In the genomic region with DNA sequence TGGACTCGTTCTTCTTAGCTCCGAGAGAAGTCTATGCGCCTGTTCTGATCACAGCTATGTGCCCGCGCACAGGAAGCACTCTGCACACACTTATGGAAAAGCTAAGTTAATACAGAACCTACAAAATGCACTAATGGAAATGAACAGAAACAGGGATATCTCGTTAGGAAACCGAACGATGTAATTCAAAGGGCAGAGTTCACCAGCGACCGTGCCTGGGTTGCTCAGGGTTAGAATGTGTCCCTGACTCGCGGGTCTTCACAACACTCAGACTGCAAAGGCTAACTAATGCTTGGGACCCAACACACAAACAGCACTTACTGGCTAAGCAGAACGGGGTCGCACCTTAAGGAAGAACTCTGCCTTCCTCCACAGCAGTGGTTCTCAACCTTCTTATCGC, we compare ENCODE assay signal across 8 mouse cellular contexts. TPM values are rescaled to one million over a fixed set of nuclear protein-coding genes. Genes with fewer than 3 reads are reported as not detected.
DNase-seq lines count a peak whose midpoint lies in the region; ATAC-seq and TF ChIP-seq lines count a peak whose summit lies in the region.

No protein-coding gene starts in this region.

- H3K27ac ChIP-seq in embryonic facial prominence, embryonic 13.5 days: no peak overlapping the region
- H3K27ac ChIP-seq in liver, embryonic 14.5 days: peak overlapping the region; percentile 55
- no peak overlapping the region for H3K27ac ChIP-seq in stomach, embryonic 15.5 days

- WGBS in embryonic facial prominence, embryonic 13.5 days: 8% methylated on average over 15 of the region's 15 CpGs
- WGBS in liver, embryonic 14.5 days (ENCODE audit: insufficient replicate concordance): 2% methylated on average over 15 of the region's 15 CpGs
- WGBS in stomach, embryonic 15.5 days: 3% methylated on average over 15 of the region's 15 CpGs

- H3K27me3 ChIP-seq in embryonic facial prominence, embryonic 13.5 days: peaks cover 19% of the 10 kb centered on the region
- no peaks in the 10 kb centered on the region for H3K27me3 ChIP-seq in liver, embryonic 14.5 days (ENCODE audit: control insufficient read depth, insufficient read depth, low read length)
- H3K27me3 ChIP-seq in stomach, embryonic 15.5 days (replicated peaks): no peaks in the 10 kb centered on the region

- peak; percentile 24 to 28 for DNase-seq in spleen, postnatal 10 days (ENCODE audit: low spot score in 2 of 2)
- DNase-seq in spleen, postnatal 4 days (ENCODE audit: low spot score in 2 of 2): no peak
- DNase-seq in induced T-regulatory cell, adult 2 months (ENCODE audit: low read depth): peak; percentile 53
- DNase-seq in liver, embryonic 14.5 days (ENCODE audit: low read depth in 3 of 3, low spot score in 3 of 3): peak in 1 of 3 experiments; percentile 16
- DNase-seq in ovary, postnatal 10 days (ENCODE audit: low spot score): no peak
- no peak for DNase-seq in left cerebral cortex, postnatal 10 days (ENCODE audit: extremely low spot score in 1 of 2, low spot score in 2 of 2)

- H3K4me3 ChIP-seq in embryonic facial prominence, embryonic 13.5 days: peak overlapping the region; percentile 79
- H3K4me3 ChIP-seq in liver, embryonic 14.5 days (ENCODE audit: insufficient read depth in 1 of 2, low read depth in 2 of 2, low read length in 2 of 2): peak overlapping the region; percentile 68 to 84
- peak overlapping the region; percentile 81 for H3K4me3 ChIP-seq in stomach, embryonic 15.5 days (replicated peaks)

- no peak for TF ChIP-seq EP300 in liver, embryonic 14.5 days (IDR thresholded peaks at IDR 0.05; ENCODE audit: low read depth)

- no peak for TF ChIP-seq CTCF in liver, embryonic 14.5 days (IDR thresholded peaks at IDR 0.05; ENCODE audit: low read depth)

- intact Hi-C loops in left cerebral cortex, postnatal 10 days (cut with DNase I): no loop called here

- no peak for ATAC-seq in embryonic facial prominence, embryonic 13.5 days (ENCODE audit: insufficient number of reproducible peaks, insufficient read depth, low FRiP score, low TSS enrichment, low read depth)
- no peak for ATAC-seq in liver, embryonic 14.5 days (ENCODE audit: insufficient read depth)
- no peak for ATAC-seq in stomach, embryonic 15.5 days (ENCODE audit: insufficient read depth, low FRiP score, low read depth)

- H3K4me2 ChIP-seq in embryonic facial prominence, embryonic 13.5 days: peak overlapping the region; percentile 95
- peak overlapping the region; percentile 100 for H3K4me2 ChIP-seq in liver, embryonic 14.5 days (ENCODE audit: low read depth)
- H3K4me2 ChIP-seq in stomach, embryonic 15.5 days: peak overlapping the region; percentile 98

- peaks cover 12% of the 10 kb centered on the region for H3K36me3 ChIP-seq in embryonic facial prominence, embryonic 13.5 days
- peaks cover 15% of the 10 kb centered on the region for H3K36me3 ChIP-seq in liver, embryonic 14.5 days (replicated peaks; ENCODE audit: control insufficient read depth, insufficient read depth, low read depth)
- no peaks in the 10 kb centered on the region for H3K36me3 ChIP-seq in stomach, embryonic 15.5 days

- no peak overlapping the region; the same call in 1 of the 2 replicates for H3K9ac ChIP-seq in embryonic facial prominence, embryonic 13.5 days
- peak overlapping the region; percentile 77 for H3K9ac ChIP-seq in liver, embryonic 14.5 days (replicated peaks)
- no peak overlapping the region for H3K9ac ChIP-seq in stomach, embryonic 15.5 days

- H3K9me3 ChIP-seq in embryonic facial prominence, embryonic 13.5 days: no peaks in the 10 kb centered on the region
- no peaks in the 10 kb centered on the region for H3K9me3 ChIP-seq in liver, embryonic 14.5 days (ENCODE audit: control insufficient read depth, low read length)
- H3K9me3 ChIP-seq in stomach, embryonic 15.5 days: no peaks in the 10 kb centered on the region

- peaks cover 18% of the 10 kb centered on the region for H3K4me1 ChIP-seq in embryonic facial prominence, embryonic 13.5 days
- peaks cover 8 to 15% of the 10 kb centered on the region in 2 experiments for H3K4me1 ChIP-seq in liver, embryonic 14.5 days (replicated peaks; ENCODE audit: control insufficient read depth in 2 of 2, insufficient read depth in 2 of 2, low read length in 1 of 2)
- peaks cover 6% of the 10 kb centered on the region; the same call in 1 of the 2 replicates for H3K4me1 ChIP-seq in stomach, embryonic 15.5 days

RNA-seq across cellular contexts. Expression of gene Pxmp2, which starts 0.8 kb away (rescaled TPM):
- polyA plus RNA-seq in embryonic facial prominence, embryonic 13.5 days (2015; fragmentation: Nextera tagmentation; extraction: Ambion mirVana): 8.1 and 11.0 TPM in 2 replicates
- polyA plus RNA-seq in liver, embryonic 14.5 days (2012; rRNA removed): 13.6 and 16.0 TPM in 2 replicates
- 31.7 and 36.7 TPM in 2 replicates for polyA plus RNA-seq in liver, embryonic 14.5 days (2014; fragmentation: Nextera tagmentation; extraction: Ambion mirVana)
- 10.5 and 11.1 TPM in 2 replicates for polyA plus RNA-seq in stomach, embryonic 15.5 days (2015; fragmentation: Nextera tagmentation; extraction: Ambion mirVana)
- 1 to 10 TPM; 5.3 to 6.4 TPM for total RNA-seq in left cerebral cortex, postnatal 10 days (2021)

RNA-seq across cellular contexts. Expression of gene Pole, which starts 0.9 kb away (rescaled TPM):
- 32.6 and 35.5 TPM in 2 replicates for polyA plus RNA-seq in embryonic facial prominence, embryonic 13.5 days (2015; fragmentation: Nextera tagmentation; extraction: Ambion mirVana)
- polyA plus RNA-seq in liver, embryonic 14.5 days (2012; rRNA removed): 16.7 and 16.9 TPM in 2 replicates
- 18.8 and 19.5 TPM in 2 replicates for polyA plus RNA-seq in liver, embryonic 14.5 days (2014; fragmentation: Nextera tagmentation; extraction: Ambion mirVana)
- 24.0 and 28.8 TPM in 2 replicates for polyA plus RNA-seq in stomach, embryonic 15.5 days (2015; fragmentation: Nextera tagmentation; extraction: Ambion mirVana)
- total RNA-seq in left cerebral cortex, postnatal 10 days (2021): 1 to 10 TPM; 2.6 to 4.5 TPM

RNA-seq across cellular contexts. Expression of gene Pgam5, which starts 15.4 kb away (rescaled TPM):
- 65.6 and 67.2 TPM in 2 replicates for polyA plus RNA-seq in embryonic facial prominence, embryonic 13.5 days (2015; fragmentation: Nextera tagmentation; extraction: Ambion mirVana)
- polyA plus RNA-seq in liver, embryonic 14.5 days (2012; rRNA removed): 17.0 and 17.6 TPM in 2 replicates
- polyA plus RNA-seq in liver, embryonic 14.5 days (2014; fragmentation: Nextera tagmentation; extraction: Ambion mirVana): 26.3 and 31.4 TPM in 2 replicates
- polyA plus RNA-seq in stomach, embryonic 15.5 days (2015; fragmentation: Nextera tagmentation; extraction: Ambion mirVana): 50.2 and 55.4 TPM in 2 replicates
- total RNA-seq in left cerebral cortex, postnatal 10 days (2021): 10 to 100 TPM; 73.5 to 77.0 TPM

RNA-seq across cellular contexts. Expression of gene Ankle2, which starts 54.4 kb away (rescaled TPM):
- 29.4 and 30.0 TPM in 2 replicates for polyA plus RNA-seq in embryonic facial prominence, embryonic 13.5 days (2015; fragmentation: Nextera tagmentation; extraction: Ambion mirVana)
- polyA plus RNA-seq in liver, embryonic 14.5 days (2012; rRNA removed): 3.3 and 5.8 TPM in 2 replicates
- 10.4 and 11.9 TPM in 2 replicates for polyA plus RNA-seq in liver, embryonic 14.5 days (2014; fragmentation: Nextera tagmentation; extraction: Ambion mirVana)
- polyA plus RNA-seq in stomach, embryonic 15.5 days (2015; fragmentation: Nextera tagmentation; extraction: Ambion mirVana): 23.8 and 24.8 TPM in 2 replicates
- 10 to 100 TPM; 24.5 to 26.8 TPM for total RNA-seq in left cerebral cortex, postnatal 10 days (2021)

RNA-seq across cellular contexts. Expression of gene P2rx2, which starts 57.9 kb away (rescaled TPM):
- 2.6 and 3.1 TPM in 2 replicates for polyA plus RNA-seq in embryonic facial prominence, embryonic 13.5 days (2015; fragmentation: Nextera tagmentation; extraction: Ambion mirVana)
- 0.03 and 0.06 TPM in 2 replicates for polyA plus RNA-seq in liver, embryonic 14.5 days (2012; rRNA removed)
- not detected in 2 replicates for polyA plus RNA-seq in liver, embryonic 14.5 days (2014; fragmentation: Nextera tagmentation; extraction: Ambion mirVana)
- polyA plus RNA-seq in stomach, embryonic 15.5 days (2015; fragmentation: Nextera tagmentation; extraction: Ambion mirVana): 0.70 and 0.73 TPM in 2 replicates
- total RNA-seq in left cerebral cortex, postnatal 10 days (2021): 1 to 10 TPM; 1.5 to 1.9 TPM

Comparison
In these comparisons a context has a peak if more than half of its experiments do, and no peak if none do; other contexts are left out.
1. DNase-seq: peak in spleen, postnatal 10 days (2 of 2) and induced T-regulatory cell, adult 2 months (single experiment); none in spleen, postnatal 4 days (0 of 2), ovary, postnatal 10 days (single experiment) and left cerebral cortex, postnatal 10 days (0 of 2).
2. Peak in every context shown above with its lines, with median percentiles within 50 percentile points of each other: H3K4me2 ChIP-seq and H3K4me3 ChIP-seq.